Mouse (Mus musculus) G1E (cell line): ENCODE measurements around the gene Lama1. TPM values are rescaled to one million over a fixed set of nuclear protein-coding genes. Genes with fewer than 3 reads are reported as not detected.
A peak's percentile ranks its signal among the peaks of the same experiment; 100 is the strongest.
"Not testable (repeated sequence)": the region's sequence is repeated elsewhere in the genome, so short reads cannot be mapped to it uniquely, and the experiment has no call there.

Experiments
- ATAC-seq: 2 replicates; pipeline ENCODE4 v1.8.0; 2016; ENCODE audit warnings: mild to moderate bottlenecking; ENCODE audit not compliant: insufficient number of reproducible peaks, poor library complexity, low FRiP score, severe bottlenecking; ENCODE audit errors: extremely low read depth
- DNase-seq: peaks from one replicate; pipeline ENCODE4 v3.0.0; 2012; ENCODE audit warnings: low spot score
- H3K27me3 ChIP-seq: 2 replicates; pipeline ENCODE4 v1.6.1; 2012; ENCODE audit warnings: mild to moderate bottlenecking, low read length, inconsistent platforms; ENCODE audit not compliant: insufficient read depth
- H3K36me3 ChIP-seq: replicated peaks from 2 replicates; pipeline ENCODE3; 2012; ENCODE audit warnings: mild to moderate bottlenecking, inconsistent platforms
- H3K4me1 ChIP-seq: 2 replicates; pipeline ENCODE4 v1.6.1; 2012; ENCODE audit warnings: low read depth, low read length, inconsistent platforms, mixed read lengths; ENCODE audit not compliant: insufficient read depth
- H3K4me3 ChIP-seq: 2 replicates; pipeline ENCODE4 v1.5.1; 2012; ENCODE audit warnings: low read depth, mild to moderate bottlenecking, inconsistent platforms, low read length, moderate library complexity, mixed read lengths
- H3K9me3 ChIP-seq: replicated peaks from 2 replicates; pipeline ENCODE4 v1.6.1; 2012; ENCODE audit warnings: inconsistent platforms
- CTCF ChIP-seq: IDR thresholded peaks from 2 replicates; pipeline ENCODE4 v1.5.1; 2012; ENCODE audit warnings: low read depth, low read length, inconsistent platforms, mixed read lengths
- GATA1 ChIP-seq: IDR thresholded peaks from 2 replicates; pipeline ENCODE4 v1.6.1; 2012; ENCODE audit warnings: borderline replicate concordance, low read length, inconsistent platforms, mixed read lengths
- GATA2 ChIP-seq: IDR thresholded peaks from 2 replicates; pipeline ENCODE4 v1.6.1; 2012; ENCODE audit warnings: low read depth, low read length, inconsistent platforms, borderline replicate concordance
- POLR2AphosphoS5 ChIP-seq: IDR thresholded peaks from 2 replicates; pipeline ENCODE4 v1.6.1; 2012; ENCODE audit warnings: low read depth, low read length, inconsistent platforms; ENCODE audit not compliant: insufficient replicate concordance
- TAL1 ChIP-seq: conservative IDR thresholded peaks from 2 replicates; pipeline ENCODE4 v1.6.1; 2012; ENCODE audit warnings: low read depth, low read length, inconsistent platforms, mixed read lengths
- polyA plus RNA-seq: library from polyadenylated mRNA; stranded (reverse); fragments of >175 nt; gene quantifications from 2 replicates; pipeline ENCODE4 v1.2.3, GENCODE M21; 2012
- total RNA-seq, 2 experiments: library from RNA; stranded (forward) in 1 of 2; stranded (reverse) in 1 of 2; fragments of 200-1000 nt in 1 of 2; fragments of >200 nt in 1 of 2; fragmentation: Nextera tagmentation in 1 of 2; gene quantifications; 2 replicates each; pipeline ENCODE4 v1.2.3; 2014 to 2017

The Lama1 gene
- total and polyA plus RNA-seq, 3 experiments: 0.05 TPM; not detected in 2

DNA sequence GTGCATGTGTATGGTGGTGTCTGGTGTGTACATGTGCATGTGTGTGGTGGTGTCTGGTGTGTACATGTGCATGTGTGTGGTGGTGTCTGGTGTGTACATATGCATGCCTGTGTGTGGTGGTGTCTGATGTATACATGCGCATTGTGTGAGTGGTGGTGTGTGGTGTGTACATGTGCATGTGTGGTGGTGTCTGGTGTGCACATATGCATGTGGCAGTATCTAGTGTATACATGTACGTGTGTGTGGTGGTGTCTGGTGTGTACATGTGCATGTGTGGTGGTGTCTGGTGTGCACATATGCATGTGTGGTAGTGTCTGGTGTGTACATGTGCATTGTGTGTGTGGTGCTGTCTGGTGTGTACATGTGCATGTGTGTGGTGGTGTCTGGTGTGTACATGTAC, 144.4 kb downstream of the Lama1 start:
- DNase-seq, H3K27me3 ChIP-seq, ATAC-seq, H3K36me3 ChIP-seq, H3K4me1 ChIP-seq: not testable (repeated sequence)
- peak; percentile 27; the same call in 1 of the 2 replicates for TF ChIP-seq POLR2AphosphoS5
- Histone ChIP-seq H3K4me3 (peak overlapping the region; percentile 7; the same call in 1 of the 2 replicates), H3K9me3 (peaks cover 57% of the 10 kb centered on the region)

DNA sequence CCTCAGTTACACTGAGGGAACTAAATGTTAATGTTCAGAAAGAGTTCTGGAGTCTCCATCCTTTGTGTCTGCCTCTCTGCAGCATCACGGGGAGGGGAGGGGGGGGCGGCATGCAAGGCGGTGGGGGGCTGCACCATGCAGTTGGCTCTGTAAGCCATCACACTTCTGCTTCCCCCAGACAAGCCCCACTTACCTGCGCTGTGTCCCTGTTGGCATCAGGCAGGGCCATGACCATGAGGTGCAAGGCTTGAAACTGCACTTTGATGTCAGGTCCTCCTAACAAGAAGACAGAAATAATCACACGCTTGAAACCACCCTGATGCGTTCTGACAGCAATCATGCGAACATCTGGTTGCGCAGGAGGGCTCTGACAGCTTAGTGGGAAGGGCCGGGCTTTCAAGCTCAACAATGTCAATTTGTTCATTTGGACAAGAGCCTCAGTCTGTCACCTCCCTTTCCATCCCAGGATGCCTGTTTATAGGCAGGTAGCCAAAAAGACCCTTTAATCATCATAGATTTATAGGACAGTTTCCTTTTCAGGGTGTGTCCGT, 164.1 kb downstream of the Lama1 start:
- Histone ChIP-seq H3K4me1 (no peaks in the 10 kb centered on the region), H3K4me3 (no peak overlapping the region), H3K27me3 (no peaks in the 10 kb centered on the region), H3K9me3 (peaks cover 70% of the 10 kb centered on the region), H3K36me3 (no peaks in the 10 kb centered on the region)
- ATAC-seq: no peak
- TF ChIP-seq GATA2 (no peak), GATA1 (no peak), TAL1 (no peak), POLR2AphosphoS5 (no peak), CTCF (no peak)
- no peak for DNase-seq

DNA sequence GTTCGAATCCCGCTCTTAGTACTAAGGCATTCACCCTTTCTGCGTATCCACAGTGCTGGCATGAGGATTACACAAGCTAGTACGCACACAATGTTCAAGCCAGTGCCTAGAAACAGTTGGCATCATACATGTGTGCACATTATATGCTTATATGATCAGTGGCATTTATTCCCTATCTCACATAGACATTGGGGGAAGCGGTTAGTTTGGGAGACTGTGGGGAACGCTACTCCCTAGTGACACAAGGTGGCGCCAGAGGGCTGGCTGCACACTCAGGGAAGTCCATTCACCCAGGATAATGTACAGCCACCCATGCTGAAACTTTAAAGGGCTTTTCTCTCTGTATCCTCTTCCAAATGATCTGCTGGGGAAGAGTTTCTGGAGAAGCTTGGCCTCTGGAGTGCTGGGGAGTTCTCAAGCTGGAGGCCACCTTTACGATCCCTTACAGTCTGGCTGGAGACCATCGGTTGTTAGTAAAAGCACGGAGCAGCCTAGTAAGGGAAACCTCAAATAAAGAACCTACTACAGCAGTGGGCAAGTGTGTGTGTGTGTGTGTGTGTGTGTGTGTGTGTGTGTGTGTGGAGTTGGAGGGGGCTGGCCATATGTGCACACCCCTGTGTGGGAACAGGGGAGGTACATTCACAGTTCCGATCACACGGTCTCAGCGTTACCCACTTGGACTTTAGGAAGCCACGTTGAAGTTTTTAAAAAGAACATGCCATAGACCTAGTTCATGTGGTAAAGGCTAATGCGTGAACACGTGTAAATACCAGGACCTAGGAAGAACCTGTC, 164.9 kb downstream of the Lama1 start:
- H3K27me3 ChIP-seq: no peaks in the 10 kb centered on the region
- no peaks in the 10 kb centered on the region for H3K4me1 ChIP-seq
- TF ChIP-seq POLR2AphosphoS5 (no peak), CTCF (0 out of 2 replicates have a peak, but pooled peaks have one; percentile 8), TAL1 (no peak)
- H3K9me3 ChIP-seq: peaks cover 75% of the 10 kb centered on the region
- H3K4me3 ChIP-seq: no peak overlapping the region
- H3K36me3 ChIP-seq: no peaks in the 10 kb centered on the region
- DNase-seq (no peak), ATAC-seq (no peak)

DNA sequence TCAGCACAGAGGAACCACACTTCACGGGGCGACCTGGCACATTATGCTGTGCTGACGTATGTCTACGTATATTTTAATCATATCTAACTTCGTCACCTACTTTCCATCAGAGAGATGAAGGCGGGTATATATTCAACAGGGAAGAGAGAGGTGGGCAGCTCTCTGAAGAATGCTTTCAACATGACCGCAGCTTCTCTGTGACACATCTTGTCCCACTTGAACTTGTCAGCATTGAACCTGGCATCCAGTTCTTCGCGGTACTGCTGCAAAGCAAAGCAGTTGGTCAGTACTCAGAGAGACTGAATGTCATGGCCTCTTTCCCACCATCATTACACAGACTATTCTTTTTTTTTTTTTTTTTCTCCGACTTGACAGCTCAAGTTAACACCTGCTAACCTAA, 167.3 kb downstream of the Lama1 start:
- Histone ChIP-seq H3K9me3 (peaks cover 77% of the 10 kb centered on the region), H3K27me3 (no peaks in the 10 kb centered on the region), H3K4me3 (no peak overlapping the region), H3K4me1 (no peaks in the 10 kb centered on the region), H3K36me3 (no peaks in the 10 kb centered on the region)
- ATAC-seq: no peak
- no peak for DNase-seq
- no peak for TF ChIP-seq GATA1
- no peak for TF ChIP-seq GATA2
- no peak for TF ChIP-seq POLR2AphosphoS5
- TF ChIP-seq CTCF: no peak
- TF ChIP-seq TAL1: no peak

DNA sequence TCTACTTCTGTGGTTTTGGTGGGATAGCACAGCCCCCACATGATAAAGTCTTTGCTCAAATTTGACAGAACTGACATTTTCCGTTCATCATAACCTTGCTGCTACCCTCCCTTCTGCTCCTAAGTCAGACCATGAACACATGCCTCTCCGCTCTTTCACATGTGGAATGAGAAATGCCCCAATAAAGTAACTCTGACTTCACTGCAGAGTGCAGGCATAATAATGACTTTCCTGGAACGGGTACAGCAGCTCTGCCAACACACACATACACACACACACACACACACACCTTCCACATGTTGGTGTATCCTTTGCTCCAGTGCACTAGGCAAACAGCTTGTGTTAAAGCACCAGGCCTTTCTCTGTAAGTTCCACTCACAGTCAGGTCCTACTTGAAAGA, 167.9 kb downstream of the Lama1 start:
- Histone ChIP-seq H3K27me3 (no peaks in the 10 kb centered on the region), H3K4me3 (no peak overlapping the region), H3K9me3 (peaks cover 77% of the 10 kb centered on the region), H3K4me1 (no peaks in the 10 kb centered on the region), H3K36me3 (no peaks in the 10 kb centered on the region)
- TF ChIP-seq POLR2AphosphoS5 (no peak), TAL1 (no peak), GATA2 (no peak), GATA1 (no peak), CTCF (no peak)
- DNase-seq (no peak), ATAC-seq (no peak)

DNA sequence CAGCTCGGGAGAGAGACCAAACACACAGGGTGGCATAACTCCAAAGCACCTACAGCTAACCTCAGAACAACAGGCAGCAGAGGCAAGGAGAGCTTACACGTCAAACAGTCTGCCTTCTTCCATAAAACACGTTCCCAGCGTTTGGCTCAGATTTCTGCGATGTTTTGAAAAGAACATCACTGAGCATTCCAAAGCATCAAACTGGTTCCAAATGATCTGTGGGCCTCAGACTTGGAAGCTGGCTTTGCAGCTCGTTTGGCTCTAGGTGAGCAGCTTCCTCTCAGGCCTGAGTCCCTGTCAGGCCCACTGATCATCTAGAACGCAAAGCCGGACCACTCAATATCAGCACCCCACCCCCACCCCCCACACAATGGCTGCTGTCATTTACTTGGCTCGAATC, 169.0 kb downstream of the Lama1 start:
- no peak for DNase-seq
- TF ChIP-seq GATA2: no peak
- no peak for TF ChIP-seq TAL1
- no peak for TF ChIP-seq GATA1
- no peak for TF ChIP-seq POLR2AphosphoS5
- no peak for TF ChIP-seq CTCF
- Histone ChIP-seq H3K27me3 (no peaks in the 10 kb centered on the region), H3K36me3 (no peaks in the 10 kb centered on the region), H3K4me3 (no peak overlapping the region), H3K9me3 (peaks cover 76% of the 10 kb centered on the region), H3K4me1 (no peaks in the 10 kb centered on the region)
- no peak for ATAC-seq
